Mouse (Mus musculus) B cell, adult (primary cell): ENCODE measurements around the gene Ccdc134. TPM values are rescaled to one million over a fixed set of nuclear protein-coding genes. Genes with fewer than 3 reads are reported as not detected.

ENCODE experiments used
- total RNA-seq: library from RNA; stranded (reverse); gene quantifications from 4 replicates; pipeline ENCODE4 v1.2.4, GENCODE M21; 2023; ENCODE audit not compliant: inconsistent age

Gene Ccdc134
- total RNA-seq, result 58.6 to 67.5 TPM (median 62.7 TPM) in 4 replicates

DNA sequence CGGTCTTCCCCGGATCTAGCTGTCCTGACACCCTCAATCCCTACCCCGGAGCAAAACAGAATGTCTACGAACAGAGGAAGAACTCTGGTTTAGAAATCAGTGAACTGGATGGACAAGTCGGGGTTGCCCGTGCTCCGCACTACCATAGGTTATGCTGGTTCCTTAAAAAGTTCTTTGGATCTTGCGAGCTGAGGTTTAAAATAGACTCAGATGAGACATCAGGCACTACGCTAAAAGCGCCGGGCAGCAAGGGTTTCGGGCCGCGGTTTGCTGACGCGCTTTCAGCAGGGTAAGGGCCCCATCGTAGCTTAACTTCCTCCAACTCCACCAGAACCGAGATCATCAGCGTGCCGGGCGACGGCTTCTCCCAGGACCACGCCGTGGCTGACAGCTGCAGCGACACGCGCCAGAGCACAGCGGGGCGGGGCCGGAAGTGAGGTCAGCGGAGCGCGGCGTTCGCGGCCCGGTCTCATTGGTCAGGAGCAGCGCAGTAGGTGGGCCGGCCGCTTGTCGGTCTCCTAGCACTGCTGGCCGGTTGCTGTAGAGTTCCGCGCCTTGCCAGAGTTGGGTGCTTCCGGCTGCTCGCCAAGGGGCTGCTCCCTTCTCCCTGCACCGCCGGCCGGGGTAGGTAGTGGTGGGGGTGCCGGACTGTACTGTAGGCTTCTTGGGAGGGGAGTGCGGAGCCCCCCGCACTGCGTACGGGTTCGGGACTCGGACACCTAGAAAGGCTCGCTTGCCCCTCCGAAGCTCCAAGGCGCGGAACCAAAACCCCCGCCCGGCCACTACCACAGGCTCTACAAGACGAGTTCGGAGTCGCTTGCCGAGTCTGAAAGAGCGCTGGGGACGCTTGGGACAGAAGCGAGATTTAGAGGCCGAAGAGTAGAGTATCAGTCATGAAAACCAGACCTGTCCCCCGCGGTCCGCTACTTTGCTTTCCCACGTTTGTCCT is at the start of gene Ccdc134:
Gene Ccdc134 (plus strand): TSS at position 497 of the 949 bp plus-strand sequence.

DNA sequence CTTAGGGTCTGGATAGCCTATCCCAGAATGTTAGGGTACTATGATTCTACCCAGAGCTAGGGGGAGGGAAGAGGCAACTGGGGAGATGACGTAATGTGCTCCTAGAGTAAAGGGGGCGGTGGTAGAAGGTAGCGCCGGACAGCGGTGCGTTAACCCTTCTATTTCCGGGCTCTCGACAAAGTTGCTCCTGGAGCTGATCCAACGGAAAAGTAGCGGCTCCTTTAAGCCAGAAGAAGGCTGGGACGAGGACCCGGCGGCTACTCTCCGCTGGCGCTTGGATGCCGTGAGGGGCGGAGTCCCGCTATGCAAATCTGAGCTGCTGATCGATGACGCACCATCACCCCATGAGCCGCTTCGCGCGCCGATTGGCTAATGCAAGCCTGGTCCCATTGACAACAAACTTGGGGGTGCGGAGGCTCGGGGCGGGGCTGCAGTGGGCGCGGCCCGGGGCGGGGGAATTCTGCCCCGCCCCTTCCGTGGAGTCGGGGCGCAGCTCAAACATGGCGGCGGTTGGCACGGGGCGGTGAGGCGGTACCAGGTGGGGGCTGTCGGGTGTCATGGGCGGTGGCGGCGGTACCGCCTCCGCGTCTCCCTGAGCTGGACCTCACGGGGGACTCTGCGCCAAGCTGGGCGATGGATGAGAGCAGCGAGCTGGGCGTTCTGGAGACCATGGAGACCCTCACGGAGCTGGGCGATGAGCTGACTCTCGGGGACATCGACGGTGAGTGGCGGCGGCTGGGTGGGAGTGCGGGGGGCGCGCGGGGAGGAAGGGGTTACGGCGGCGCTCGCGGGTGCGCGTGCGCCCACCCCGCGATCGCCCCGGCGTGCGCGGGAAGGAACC is 19.3 kb downstream of the Ccdc134 start, which contains the start of gene Srebf2:
Gene Srebf2 (plus strand): TSS at position 412 of the 841 bp plus-strand sequence.

Other genes with a start within 250 kb of the Ccdc134 start
- 15.0 to 23.3 TPM (median 17.1 TPM) in 4 replicates for gene Polr3h, start 201.7 kb upstream of the Ccdc134 start, total RNA-seq
- gene Csdc2, start 191.2 kb upstream of the Ccdc134 start, total RNA-seq, result 0.29 to 0.81 TPM (median 0.42 TPM) in 3 of 4 replicates, not detected in the other
- 18.0 to 24.3 TPM (median 21.2 TPM) in 4 replicates for gene Pmm1, start 167.0 kb upstream of the Ccdc134 start, total RNA-seq
- gene 1700029P11Rik, start 147.4 kb upstream of the Ccdc134 start, total RNA-seq, result not detected in 4 replicates
- gene Xrcc6, start 140.1 kb upstream of the Ccdc134 start, total RNA-seq, result 32.1 to 42.1 TPM (median 33.8 TPM) in 4 replicates
- gene Desi1, start 94.1 kb upstream of the Ccdc134 start, total RNA-seq, result 26.4 to 39.9 TPM (median 27.9 TPM) in 4 replicates
- gene Snu13, start 80.3 kb upstream of the Ccdc134 start, total RNA-seq, result 96.9 to 103 TPM (median 102 TPM) in 4 replicates
- gene 4930407I10Rik, start 68.8 kb upstream of the Ccdc134 start, total RNA-seq, result not detected in 4 replicates
- gene Mei1, start 57.9 kb upstream of the Ccdc134 start, total RNA-seq, result not detected in 4 replicates
- 202 to 229 TPM (median 225 TPM) in 4 replicates for gene Srebf2, start 19.3 kb downstream of the Ccdc134 start, total RNA-seq
- 5.5 to 8.9 TPM (median 6.7 TPM) in 4 replicates for gene Shisa8, start 84.9 kb downstream of the Ccdc134 start, total RNA-seq
- gene Tnfrsf13c, start 96.4 kb downstream of the Ccdc134 start, total RNA-seq, result 309 to 334 TPM (median 329 TPM) in 4 replicates
- gene Cenpm, start 116.8 kb downstream of the Ccdc134 start, total RNA-seq, result 0.77 to 4.2 TPM (median 1.6 TPM) in 4 replicates
- 0.32 TPM in 1 of 4 replicates, not detected in the others for gene 1500009C09Rik, start 124.5 kb downstream of the Ccdc134 start, total RNA-seq
- gene Sept3, start 147.0 kb downstream of the Ccdc134 start, total RNA-seq, result 0.48 TPM in 1 of 4 replicates, not detected in the others
- not detected in 4 replicates for gene Wbp2nl, start 171.0 kb downstream of the Ccdc134 start, total RNA-seq
- 44.4 to 66.9 TPM (median 50.7 TPM) in 4 replicates for gene Naga, start 211.0 kb downstream of the Ccdc134 start, total RNA-seq
- gene Pheta2, start 211.0 kb downstream of the Ccdc134 start, total RNA-seq, result 0.24 TPM in 1 of 4 replicates, not detected in the others
- 85.5 to 111 TPM (median 94.6 TPM) in 4 replicates for gene Smdt1, start 211.0 kb downstream of the Ccdc134 start, total RNA-seq
- gene Ndufa6, start 226.4 kb downstream of the Ccdc134 start, total RNA-seq, result 95.5 to 108 TPM (median 98.9 TPM) in 4 replicates